Mouse (Mus musculus): Measurements from ENCODE around the gene Dync2h1. TPM values are rescaled to one million over a fixed set of nuclear protein-coding genes. Genes with fewer than 3 reads are reported as not detected.
"Not testable (repeated sequence)": the region's sequence is repeated elsewhere in the genome, so short reads cannot be mapped to it uniquely, and the experiment has no call there.

Dync2h1 gene
- 10 to 100 TPM; 28.7 to 29.5 TPM for total RNA-seq (2021)
- long read RNA-seq, experiment 1, partial matches to known transcripts: 0 of 5 reads
- long read RNA-seq, experiment 1, other reads (novel, unspliced or antisense): 5 of 5 reads
- long read RNA-seq, experiment 2, partial matches to known transcripts: 0 of 18 reads
- long read RNA-seq, experiment 2, other reads (novel, unspliced or antisense): 18 of 18 reads

- intact Hi-C loops (cut with DNase I): no loop called here
- DNase-seq (ENCODE audit: low spot score in 2 of 2): peak; percentile 95
These were observed at the start of gene Dync2h1, which contains the start of gene Dcun1d5 for GRCm38 (mm10) chr9:7184172-7184896. Dync2h1 (minus strand) TSS chr9:7184446. Dcun1d5 (plus strand) TSS chr9:7184520.

DNA sequence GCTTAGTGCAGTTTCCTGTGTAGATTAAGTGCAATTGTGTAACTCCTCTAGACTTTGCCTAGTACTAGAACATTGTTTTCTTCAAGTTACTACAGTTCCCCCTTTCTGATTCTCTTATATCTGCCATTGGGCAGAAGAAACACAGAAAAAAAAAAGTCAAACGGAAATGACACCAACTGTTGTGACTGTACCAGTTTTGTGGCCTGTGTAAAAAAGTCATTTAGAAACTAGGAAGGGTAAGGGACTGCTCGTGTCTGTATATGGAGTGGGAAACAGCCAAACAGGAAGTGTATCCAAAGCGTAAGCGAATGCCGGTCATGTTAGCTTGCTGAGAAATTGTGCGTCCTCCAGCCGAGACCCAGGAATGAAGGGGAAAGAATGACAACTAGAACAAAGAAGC, 37.2 kb upstream of the Dync2h1 start:
- intact Hi-C loops (cut with DNase I): no loop called here
- no peak for DNase-seq (ENCODE audit: low spot score in 2 of 2)

- DNase-seq (ENCODE audit: low spot score in 2 of 2): no peak
- intact Hi-C loops (cut with DNase I): no loop called here
These were observed 36.8 kb upstream of the Dync2h1 start for GRCm38 (mm10) chr9:7221024-7221423.

GRCm38 (mm10) chr9:7216240-7216639, 32.0 kb upstream of the Dync2h1 start:
- DNase-seq (ENCODE audit: low spot score in 2 of 2): peak in 1 of 2 experiments; percentile 42
- intact Hi-C loops (cut with DNase I): loop anchor here (2.0 kb wide), 1 partner anchor 379 kb away; no protein-coding TSS in a partner anchor

GRCm38 (mm10) chr9:7190694-7191093, 6.4 kb upstream of the Dync2h1 start:
- intact Hi-C loops (cut with DNase I); DNase-seq (ENCODE audit: low spot score in 2 of 2): not testable (repeated sequence)

- intact Hi-C loops (cut with DNase I): no loop called here
- peak; percentile 28 to 48 for DNase-seq (ENCODE audit: low spot score in 2 of 2)
These were observed 648 bp upstream of the Dync2h1 start for GRCm38 (mm10) chr9:7184897-7185291.

- intact Hi-C loops (cut with DNase I): no loop called here
- peak; percentile 94 to 96 for DNase-seq (ENCODE audit: low spot score in 2 of 2)
These were observed 7.3 kb downstream of the Dync2h1 start for GRCm38 (mm10) chr9:7176618-7177610.

- no peak for DNase-seq (ENCODE audit: low spot score in 2 of 2)
- intact Hi-C loops (cut with DNase I): no loop called here
These were observed 10.5 kb downstream of the Dync2h1 start for GRCm38 (mm10) chr9:7173756-7174155.

GRCm38 (mm10) chr9:7167339-7167998, 16.8 kb downstream of the Dync2h1 start:
- no peak for DNase-seq (ENCODE audit: low spot score in 2 of 2)
- intact Hi-C loops (cut with DNase I): no loop called here

- intact Hi-C loops (cut with DNase I): no loop called here
- no peak for DNase-seq (ENCODE audit: low spot score in 2 of 2)
These were observed 23.6 kb downstream of the Dync2h1 start for GRCm38 (mm10) chr9:7160688-7161087.

DNA sequence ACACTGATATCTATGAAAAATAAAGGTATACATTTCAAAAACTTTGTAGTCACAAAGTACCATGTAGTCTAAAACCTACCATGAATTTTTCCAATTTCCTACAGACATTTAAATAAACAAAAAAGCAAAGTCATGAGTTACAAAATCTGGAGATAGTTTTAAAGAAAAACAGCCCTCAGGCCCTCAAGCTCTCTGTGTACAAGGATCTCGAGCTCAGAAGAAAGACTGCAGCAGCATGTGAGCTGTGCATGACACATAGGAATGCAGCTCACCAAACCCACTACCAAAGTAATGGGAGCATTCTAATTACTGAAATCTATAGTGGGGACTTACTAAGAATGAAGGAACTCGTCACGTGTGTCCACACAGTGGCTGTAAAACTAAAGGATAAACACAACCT, 24.5 kb downstream of the Dync2h1 start:
- intact Hi-C loops (cut with DNase I): no loop called here
- no peak for DNase-seq (ENCODE audit: low spot score in 2 of 2)

DNA sequence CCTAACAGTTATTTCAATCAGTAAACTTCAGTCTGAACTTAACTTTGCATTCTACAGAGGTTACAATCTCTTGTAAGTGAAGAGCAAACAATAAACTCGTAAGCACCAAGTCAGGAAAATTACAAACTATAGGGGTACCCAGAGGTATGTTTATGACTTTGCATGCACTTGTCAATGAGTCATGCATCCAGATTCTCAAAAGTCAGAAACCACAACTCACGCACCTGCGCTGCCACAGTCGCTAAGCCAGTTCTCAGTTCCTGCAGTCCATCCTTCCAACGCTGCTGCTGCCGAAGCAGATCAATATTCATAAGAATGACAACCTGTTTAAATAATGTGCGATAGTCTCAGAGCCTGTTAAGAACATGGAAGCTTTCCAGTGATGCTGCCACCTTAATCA, 25.6 kb downstream of the Dync2h1 start:
- intact Hi-C loops (cut with DNase I): no loop called here

DNA sequence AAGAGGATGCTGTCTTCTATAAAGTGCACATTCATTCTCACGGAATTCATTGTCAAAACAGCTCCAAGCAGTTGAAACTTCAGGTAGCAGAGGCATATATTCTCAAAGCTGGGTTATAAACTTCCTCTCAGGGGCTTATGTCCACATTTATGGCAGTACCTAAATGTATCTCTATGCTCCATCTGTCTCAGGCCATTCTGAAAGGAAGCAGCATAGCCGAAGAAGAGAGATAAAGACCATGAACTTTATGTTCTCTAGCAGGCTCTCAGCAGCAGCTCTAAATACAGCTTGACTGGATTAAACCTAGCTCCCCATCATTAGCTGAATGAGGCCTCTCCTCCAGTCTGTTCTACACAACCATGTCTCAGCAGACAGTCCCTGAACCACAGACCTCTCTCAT, 29.9 kb downstream of the Dync2h1 start:
- intact Hi-C loops (cut with DNase I): no loop called here
- no peak for DNase-seq (ENCODE audit: low spot score in 2 of 2)

More for the DNA sequence above, 25.6 kb downstream of the Dync2h1 start:
- DNase-seq (ENCODE audit: low spot score in 2 of 2): no peak

DNA sequence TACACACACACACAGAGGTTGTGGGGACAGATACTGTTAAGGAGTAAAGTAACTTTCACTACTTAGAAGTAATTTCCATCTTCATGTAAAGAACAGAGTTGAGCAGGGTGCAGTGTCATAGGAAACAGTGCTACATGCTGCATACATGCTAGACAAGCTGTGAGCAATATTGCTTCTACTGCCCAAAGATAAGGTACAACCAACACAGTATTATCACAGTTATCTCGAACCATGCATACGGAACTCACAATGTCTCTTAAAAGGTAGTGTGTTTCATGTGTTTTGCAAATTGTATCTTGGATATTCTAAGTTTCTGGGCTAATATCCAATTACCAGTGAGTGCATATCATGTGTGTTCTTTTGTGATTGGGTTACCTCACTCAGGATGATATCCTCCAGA, 61.4 kb downstream of the Dync2h1 start:
- no peak for DNase-seq (ENCODE audit: low spot score in 2 of 2)
- intact Hi-C loops (cut with DNase I): no loop called here

DNA sequence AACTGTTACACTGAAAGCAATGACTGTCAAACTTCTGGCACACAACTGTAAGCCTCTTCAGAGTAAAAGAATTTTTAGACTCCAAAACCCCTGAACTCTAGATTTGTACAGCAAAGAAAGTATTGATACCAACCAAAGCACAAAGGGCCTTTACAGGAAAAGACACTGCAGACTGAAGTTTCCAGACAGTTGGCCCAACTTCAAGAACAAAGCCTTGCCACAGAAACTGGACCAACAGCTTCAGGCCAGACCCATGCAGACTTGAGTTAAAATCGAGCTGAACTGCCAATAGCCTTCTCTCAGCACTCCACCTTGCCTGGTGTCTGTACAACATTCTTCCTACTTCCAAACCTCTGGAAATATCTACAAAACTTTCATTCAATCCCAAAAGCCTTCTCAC, 74.1 kb downstream of the Dync2h1 start:
- intact Hi-C loops (cut with DNase I): no loop called here
- DNase-seq (ENCODE audit: low spot score in 2 of 2): no peak

DNA sequence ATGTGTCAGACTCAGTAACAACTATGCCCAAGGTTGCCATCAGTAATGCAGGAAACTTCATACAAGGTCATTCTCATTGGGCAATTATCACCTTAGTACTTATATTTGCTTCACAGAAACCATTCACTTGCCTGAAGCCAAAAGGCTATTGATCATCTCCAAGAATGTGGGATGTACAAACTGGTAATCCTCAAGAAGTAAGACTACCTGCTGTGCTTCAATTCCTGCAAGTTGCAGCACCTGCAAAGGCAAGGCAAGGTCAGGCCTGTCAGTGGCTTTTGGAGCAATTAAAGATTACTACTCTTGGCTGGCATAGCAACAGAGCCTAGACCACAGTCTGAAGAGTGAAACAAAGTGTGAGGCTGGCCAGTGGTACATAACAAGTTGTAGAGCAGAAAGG, 82.9 kb downstream of the Dync2h1 start:
- no peak for DNase-seq (ENCODE audit: low spot score in 2 of 2)
- intact Hi-C loops (cut with DNase I): no loop called here

- intact Hi-C loops (cut with DNase I): no loop called here
- no peak for DNase-seq (ENCODE audit: low spot score in 2 of 2)
These were observed 109.6 kb downstream of the Dync2h1 start for GRCm38 (mm10) chr9:7074625-7075024.

GRCm38 (mm10) chr9:7070846-7071245, 113.4 kb downstream of the Dync2h1 start:
- no peak for DNase-seq (ENCODE audit: low spot score in 2 of 2)
- intact Hi-C loops (cut with DNase I): no loop called here

DNA sequence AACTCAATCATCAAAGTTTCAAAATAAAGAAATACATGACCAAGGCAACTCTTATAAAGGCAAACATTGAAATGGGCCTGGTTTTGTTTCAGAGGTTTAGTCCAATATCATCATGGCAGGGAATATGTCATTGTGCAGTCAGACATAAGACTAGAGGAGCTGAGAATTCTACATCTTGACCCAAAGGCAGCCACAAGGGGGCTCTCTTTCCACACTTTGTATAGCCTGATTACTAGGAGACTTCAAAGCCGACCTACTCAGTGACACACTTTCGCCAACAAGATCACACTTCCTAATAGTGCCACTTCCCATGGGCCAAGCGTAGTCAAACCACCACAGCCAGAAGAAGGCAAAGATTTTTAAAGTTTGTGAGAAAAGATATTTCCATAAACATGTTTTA, 133.7 kb downstream of the Dync2h1 start:
- peak in 1 of 2 experiments; percentile 12 for DNase-seq (ENCODE audit: low spot score in 2 of 2)
- intact Hi-C loops (cut with DNase I): no loop called here

All from left cerebral cortex, postnatal 14 days (tissue).